Mouse (Mus musculus): ENCODE data around the gene Setmar. TPM values are rescaled to one million over a fixed set of nuclear protein-coding genes. Genes with fewer than 3 reads are reported as not detected.

Setmar gene
- polyA plus RNA-seq (2012; rRNA removed; ENCODE audit: low replicate concordance) = 3.6 and 4.7 TPM in 2 replicates

DNA sequence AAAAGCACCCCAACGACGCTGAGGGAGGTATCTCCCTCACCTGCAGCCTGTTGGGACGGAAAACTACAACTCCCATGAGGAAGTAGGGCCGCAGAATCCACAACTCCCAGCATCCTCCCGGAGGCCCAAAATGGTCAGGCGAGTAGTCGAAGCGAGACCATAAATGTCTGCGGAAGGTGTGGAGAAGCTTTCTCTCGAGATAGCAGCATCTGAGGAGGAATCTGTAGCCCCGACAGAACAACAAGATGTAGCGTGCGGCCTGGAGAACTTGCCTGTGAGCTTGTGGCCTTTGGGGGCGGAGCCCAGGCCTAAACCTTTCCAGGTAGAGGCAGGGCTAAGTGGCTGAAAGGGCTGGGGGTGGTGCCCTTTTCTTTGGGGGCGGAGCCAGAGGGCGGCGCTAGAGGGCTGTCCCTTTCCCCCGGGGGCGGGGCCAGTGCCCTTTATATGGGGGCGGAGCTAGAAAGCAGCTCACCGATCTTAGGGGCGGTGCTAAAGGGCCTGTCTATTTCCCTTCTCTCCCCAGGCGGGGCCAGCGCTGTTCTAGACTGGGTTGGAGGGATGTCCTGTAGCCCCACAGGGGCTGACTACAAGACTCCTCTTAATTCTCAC, at the start of gene Setmar:
Gene Setmar (plus strand): TSS at position 128 of the 609 bp plus-strand sequence.

Other genes with a start within 250 kb of the Setmar start
- 34.7 and 52.2 TPM in 2 replicates for gene Sumf1, start 120.5 kb downstream of the Setmar start, polyA plus RNA-seq (2012; rRNA removed; ENCODE audit: low replicate concordance)
- gene Itpr1, start 148.1 kb downstream of the Setmar start, polyA plus RNA-seq (2012; rRNA removed; ENCODE audit: low replicate concordance) = 21.1 and 38.9 TPM in 2 replicates

All from subcutaneous adipose tissue, adult 2 months (tissue).